Mouse (Mus musculus): ENCODE results near the gene Tbc1d17. TPM values are rescaled to one million over a fixed set of nuclear protein-coding genes. Genes with fewer than 3 reads are reported as not detected.

Tbc1d17 gene
- polyA plus RNA-seq, 1 experiment from 2014 or later = 71.3 TPM

GRCm38 (mm10) chr7:44856265-44856916 lies 7.5 kb upstream of the Tbc1d17 start:
- Histone ChIP-seq H3K36me3 (peaks cover 15% of the 10 kb centered on the region), H3K4me2 (replicated peaks) (peak overlapping the region; percentile 82), H3K27ac (peak overlapping the region; percentile 91), H3K27me3 (replicated peaks) (no peaks in the 10 kb centered on the region), H3K9me3 (no peaks in the 10 kb centered on the region), H3K4me1 (replicated peaks) (peaks cover 64% of the 10 kb centered on the region), H3K4me3 (replicated peaks) (peak overlapping the region; percentile 61), H3K9ac (peak overlapping the region; percentile 71; the same call in 1 of the 2 replicates)
- 62% methylated on average over 9 of the region's 9 CpGs for WGBS
- no peak for ATAC-seq

- Histone ChIP-seq H3K36me3 (peaks cover 13% of the 10 kb centered on the region), H3K27me3 (replicated peaks) (no peaks in the 10 kb centered on the region), H3K27ac (peak overlapping the region; percentile 98), H3K4me3 (replicated peaks) (peak overlapping the region; percentile 49), H3K9ac (peak overlapping the region; percentile 71), H3K4me2 (replicated peaks) (peak overlapping the region; percentile 88), H3K9me3 (no peaks in the 10 kb centered on the region), H3K4me1 (replicated peaks) (peaks cover 62% of the 10 kb centered on the region)
- 37% methylated on average over 10 of the region's 10 CpGs for WGBS
- ATAC-seq = peak; percentile 9
Observed at GRCm38 (mm10) chr7:44855036-44855435, 6.2 kb upstream of the Tbc1d17 start.

DNA sequence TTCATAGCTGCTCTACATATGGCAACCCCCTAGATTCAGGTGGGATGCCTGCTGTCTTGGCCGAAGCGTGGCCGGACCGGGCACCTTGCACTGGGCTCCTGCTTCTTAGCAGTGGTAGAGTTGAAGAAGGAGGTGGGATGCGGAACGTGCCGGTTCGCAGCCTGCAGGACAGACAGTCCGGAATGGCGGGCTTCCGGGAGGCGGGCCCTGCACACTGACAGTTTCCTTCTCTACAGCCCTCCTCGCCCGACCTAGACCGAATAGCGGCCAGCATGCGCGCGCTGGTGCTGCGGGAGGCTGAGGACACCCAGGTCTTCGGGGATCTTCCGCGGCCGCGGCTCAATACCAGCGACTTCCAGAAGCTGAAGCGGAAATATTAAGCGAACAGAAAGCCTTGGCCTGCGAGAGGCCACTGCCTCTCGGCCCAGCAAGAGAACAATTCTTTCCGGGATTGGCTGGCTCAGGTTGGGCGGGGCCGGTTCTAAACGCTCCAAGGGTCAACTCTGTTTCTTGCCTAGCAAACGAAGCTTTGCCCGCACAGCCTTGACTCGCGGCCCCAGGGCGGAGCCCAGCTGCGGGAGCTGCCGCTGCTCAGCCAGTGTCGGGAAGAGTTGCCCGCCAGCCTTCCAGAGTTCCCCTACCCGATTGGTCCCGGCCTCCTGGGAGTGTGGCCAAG lies 5.6 kb upstream of the Tbc1d17 start:
- ATAC-seq = peak; percentile 80
- Histone ChIP-seq H3K4me1 (replicated peaks) (peaks cover 62% of the 10 kb centered on the region), H3K9ac (peak overlapping the region; percentile 71), H3K36me3 (peaks cover 13% of the 10 kb centered on the region), H3K4me3 (replicated peaks) (peak overlapping the region; percentile 49), H3K27me3 (replicated peaks) (no peaks in the 10 kb centered on the region), H3K27ac (peak overlapping the region; percentile 98), H3K9me3 (no peaks in the 10 kb centered on the region), H3K4me2 (replicated peaks) (peak overlapping the region; percentile 88)
- WGBS = 1% methylated on average over 45 of the region's 45 CpGs

DNA sequence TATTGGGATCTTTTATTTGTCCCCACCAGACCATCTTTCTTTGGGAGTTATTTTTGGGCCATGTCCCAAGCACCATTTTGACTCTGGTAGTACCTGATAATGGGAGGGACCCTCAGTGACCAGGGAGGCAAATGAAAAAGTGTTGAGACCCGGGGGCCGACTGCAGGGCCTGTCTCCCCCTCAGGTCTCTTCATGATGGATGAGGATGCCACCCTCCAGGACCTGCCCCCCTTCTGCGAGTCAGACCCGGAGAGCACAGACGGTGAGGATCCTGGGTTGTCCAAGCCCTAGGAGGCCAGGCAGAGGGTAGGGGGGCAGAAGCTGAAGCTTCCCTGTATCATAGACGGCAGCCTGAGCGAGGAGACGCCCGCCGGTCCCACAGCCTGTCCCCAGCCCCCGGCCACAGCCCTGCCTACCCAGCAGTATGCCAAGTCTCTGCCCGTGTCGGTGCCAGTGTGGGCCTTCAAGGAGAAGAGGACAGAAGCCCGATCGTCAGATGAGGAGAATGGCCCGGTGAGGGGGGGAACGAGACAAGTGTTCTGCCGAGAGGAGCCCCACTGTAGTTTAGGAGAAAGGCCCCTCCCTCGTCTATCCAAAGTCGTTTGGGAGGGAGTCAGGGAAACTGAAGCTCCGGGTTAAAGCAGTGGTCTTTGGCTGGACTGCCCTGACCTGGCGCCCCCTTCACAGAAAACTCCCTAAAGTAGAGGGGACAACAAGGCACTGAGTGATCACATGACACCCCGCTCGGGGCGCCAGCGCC lies 4.9 kb upstream of the Tbc1d17 start:
- WGBS = 30% methylated on average over 26 of the region's 26 CpGs
- no peak for ATAC-seq
- Histone ChIP-seq H3K4me1 (replicated peaks) (peaks cover 62% of the 10 kb centered on the region), H3K27me3 (replicated peaks) (no peaks in the 10 kb centered on the region), H3K4me3 (replicated peaks) (peak overlapping the region; percentile 49), H3K4me2 (replicated peaks) (peak overlapping the region; percentile 88), H3K27ac (peak overlapping the region; percentile 98), H3K9ac (peak overlapping the region; percentile 71), H3K36me3 (peaks cover 13% of the 10 kb centered on the region), H3K9me3 (no peaks in the 10 kb centered on the region)

- Histone ChIP-seq H3K4me3 (replicated peaks) (no peak overlapping the region), H3K27me3 (replicated peaks) (no peaks in the 10 kb centered on the region), H3K36me3 (peaks cover 13% of the 10 kb centered on the region), H3K4me2 (replicated peaks) (peak overlapping the region; percentile 88), H3K27ac (no peak overlapping the region), H3K9me3 (no peaks in the 10 kb centered on the region), H3K4me1 (replicated peaks) (peaks cover 57% of the 10 kb centered on the region), H3K9ac (peak overlapping the region; percentile 71; the same call in 1 of the 2 replicates)
- ATAC-seq = no peak
- 91% methylated on average over 2 of the region's 2 CpGs for WGBS
Observed at GRCm38 (mm10) chr7:44853065-44853464, 4.2 kb upstream of the Tbc1d17 start.

DNA sequence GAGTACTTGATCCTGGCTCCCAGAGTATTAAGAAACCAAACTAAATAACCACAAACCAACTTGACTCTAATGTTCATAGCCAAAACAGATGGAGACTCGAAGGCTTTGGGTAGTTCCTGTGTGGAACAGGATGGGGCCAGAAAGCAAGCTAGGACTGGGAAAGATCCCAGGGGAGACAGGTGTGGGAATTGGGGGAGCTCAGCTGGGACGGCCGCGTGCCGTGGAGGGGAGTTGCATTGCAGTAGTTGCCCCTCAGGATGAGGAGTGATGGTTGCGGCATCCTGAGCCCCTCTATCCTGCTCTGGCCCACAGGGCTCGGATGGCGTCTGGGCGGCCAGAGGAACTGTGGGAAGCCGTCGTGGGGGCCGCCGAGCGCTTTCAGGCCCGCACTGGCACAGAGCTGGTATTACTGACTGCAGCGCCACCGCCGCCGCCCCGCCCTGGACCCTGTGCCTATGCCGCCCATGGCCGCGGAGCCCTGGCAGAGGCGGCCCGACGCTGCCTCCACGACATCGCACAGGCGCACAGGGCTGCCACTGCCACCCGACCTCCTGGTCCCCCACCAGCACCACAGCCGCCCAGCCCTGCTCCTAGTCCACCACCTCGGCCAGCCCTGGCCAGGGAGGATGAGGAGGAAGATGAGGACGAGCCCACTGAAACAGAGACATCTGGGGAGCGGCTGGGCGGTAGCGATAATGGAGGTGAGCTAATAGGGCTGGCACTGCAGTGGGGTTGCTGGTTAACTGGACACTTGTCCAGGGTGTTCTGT lies 3.6 kb upstream of the Tbc1d17 start:
- Histone ChIP-seq H3K4me2 (replicated peaks) (0 out of 2 replicates have a peak overlapping the region, but pooled peaks have one; percentile 88), H3K4me1 (replicated peaks) (peaks cover 57% of the 10 kb centered on the region), H3K27me3 (replicated peaks) (no peaks in the 10 kb centered on the region), H3K9ac (no peak overlapping the region), H3K36me3 (peaks cover 13% of the 10 kb centered on the region), H3K4me3 (replicated peaks) (no peak overlapping the region), H3K9me3 (no peaks in the 10 kb centered on the region), H3K27ac (no peak overlapping the region)
- no peak for ATAC-seq
- WGBS = 89% methylated on average over 36 of the region's 36 CpGs

- ATAC-seq = no peak
- peaks cover 13% of the 10 kb centered on the region for H3K36me3 ChIP-seq
- 90% methylated on average over 12 of the region's 12 CpGs for WGBS
- peaks cover 56% of the 10 kb centered on the region for H3K4me1 ChIP-seq (replicated peaks)
- H3K9me3 ChIP-seq = no peaks in the 10 kb centered on the region
- H3K9ac ChIP-seq = 0 out of 2 replicates have a peak overlapping the region, but pooled peaks have one; percentile 76
- no peak overlapping the region; the same call in 1 of the 2 replicates for H3K4me3 ChIP-seq (replicated peaks)
- no peak overlapping the region for H3K27ac ChIP-seq
- H3K4me2 ChIP-seq (replicated peaks) = 0 out of 2 replicates have a peak overlapping the region, but pooled peaks have one; percentile 85
- no peaks in the 10 kb centered on the region for H3K27me3 ChIP-seq (replicated peaks)
Observed at GRCm38 (mm10) chr7:44851625-44852234, 2.9 kb upstream of the Tbc1d17 start.

DNA sequence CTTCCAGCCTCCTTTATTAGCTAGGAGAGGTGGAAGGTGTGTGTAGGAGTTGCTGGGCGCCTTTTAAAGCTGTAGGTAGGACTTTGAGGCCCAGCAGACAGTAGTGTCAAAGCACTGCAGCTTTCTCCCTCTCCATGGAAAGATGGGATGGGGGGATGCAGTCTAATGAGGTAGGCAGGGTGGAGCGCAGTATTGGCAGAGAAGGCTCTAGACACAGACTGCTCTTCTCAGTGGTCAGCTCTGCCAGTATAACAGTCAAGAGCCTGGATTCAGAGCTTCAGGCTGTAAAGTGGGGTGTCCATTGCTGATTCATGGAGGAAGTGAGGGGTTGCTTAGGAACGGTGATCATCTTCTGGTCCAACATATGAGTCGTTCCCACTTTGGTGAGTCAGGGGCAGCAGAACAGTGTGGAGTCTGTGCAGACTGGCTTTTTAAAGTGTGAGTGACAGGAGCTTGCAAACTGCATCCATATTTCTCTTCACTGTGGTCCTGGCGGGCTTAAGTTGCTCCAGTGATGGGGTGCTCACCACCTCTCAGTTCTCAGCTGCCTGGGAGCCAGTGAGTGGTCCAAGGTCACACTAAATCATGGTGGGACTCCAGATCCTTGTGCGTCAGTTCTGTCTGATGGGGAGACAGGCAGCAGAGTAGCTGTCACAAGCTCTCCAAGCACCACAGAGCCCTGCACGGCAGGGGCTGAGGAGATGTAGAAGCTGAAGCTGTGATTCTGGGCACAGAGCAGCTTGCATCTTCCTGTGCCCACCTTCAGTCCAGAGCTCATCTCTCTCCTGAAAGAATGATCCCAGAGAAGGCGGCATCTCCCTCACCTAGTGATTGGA lies 2.1 kb upstream of the Tbc1d17 start:
- Histone ChIP-seq H3K4me3 (replicated peaks) (peak overlapping the region; percentile 71), H3K9me3 (no peaks in the 10 kb centered on the region), H3K4me1 (replicated peaks) (peaks cover 51% of the 10 kb centered on the region), H3K27me3 (replicated peaks) (no peaks in the 10 kb centered on the region), H3K36me3 (peaks cover 18% of the 10 kb centered on the region), H3K9ac (peak overlapping the region; percentile 76), H3K27ac (peak overlapping the region; percentile 98), H3K4me2 (replicated peaks) (peak overlapping the region; percentile 85)
- 71% methylated on average over 8 of the region's 8 CpGs for WGBS
- no peak for ATAC-seq

DNA sequence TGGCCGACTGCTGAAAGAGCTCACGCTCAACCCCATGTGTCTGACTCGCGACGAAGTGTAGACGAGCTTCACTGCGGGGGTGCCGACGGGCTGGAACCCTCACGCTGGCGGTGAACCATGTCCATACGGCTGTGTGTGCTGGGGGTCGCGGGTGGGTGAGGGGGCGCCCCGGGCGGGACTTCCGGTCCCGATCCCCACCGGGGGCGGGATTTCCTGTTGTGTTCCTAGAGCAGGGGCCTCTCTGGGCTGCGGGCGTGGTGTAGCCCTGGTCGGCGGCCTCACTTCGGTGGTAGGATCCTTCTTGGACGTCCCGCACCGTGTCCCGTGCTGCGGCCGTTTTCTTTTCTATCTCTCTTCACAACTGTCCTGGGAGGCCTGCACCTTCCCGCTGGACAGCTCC lies 1.3 kb upstream of the Tbc1d17 start:
- Histone ChIP-seq H3K4me1 (replicated peaks) (peaks cover 47% of the 10 kb centered on the region), H3K36me3 (peaks cover 26% of the 10 kb centered on the region), H3K4me3 (replicated peaks) (peak overlapping the region; percentile 71), H3K9ac (peak overlapping the region; percentile 76), H3K9me3 (no peaks in the 10 kb centered on the region), H3K27ac (peak overlapping the region; percentile 98), H3K4me2 (replicated peaks) (peak overlapping the region; percentile 85), H3K27me3 (replicated peaks) (no peaks in the 10 kb centered on the region)
- under 1% methylated on average over 33 of the region's 33 CpGs for WGBS
- peak; percentile 52 for ATAC-seq

DNA sequence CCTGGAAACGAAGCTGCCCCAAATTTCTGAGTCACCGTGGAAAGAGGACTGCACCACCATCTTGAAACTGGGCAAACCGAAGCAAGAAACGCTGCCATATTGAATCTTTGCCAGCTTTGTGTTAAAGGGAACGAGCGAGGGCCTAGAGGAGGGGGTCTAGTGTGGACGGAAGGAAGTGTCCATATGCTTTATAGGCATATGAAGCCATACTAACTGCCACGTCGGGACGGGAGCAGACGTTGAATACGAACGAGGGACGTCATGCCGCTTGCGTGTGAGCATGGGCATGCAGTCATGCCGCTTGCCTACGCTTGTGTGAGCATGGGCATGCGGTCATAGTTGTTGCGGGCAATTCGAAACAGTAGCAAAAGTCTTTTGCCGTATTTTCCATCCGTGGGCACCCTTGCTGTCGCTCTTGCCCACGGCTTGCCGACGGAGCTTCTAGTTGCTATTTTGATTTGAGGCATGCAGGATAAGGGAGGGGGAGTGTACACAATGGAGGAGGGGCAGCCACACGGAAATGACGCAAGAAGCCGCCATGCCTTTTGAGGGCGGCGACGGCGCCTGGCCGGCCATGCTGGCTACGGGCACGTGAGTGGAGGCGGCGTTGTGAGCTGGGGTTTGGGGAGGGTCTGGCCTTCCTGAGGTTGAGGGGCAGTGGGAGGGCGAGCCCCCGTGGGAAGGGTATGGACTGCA lies 685 bp upstream of the Tbc1d17 start:
- WGBS = under 1% methylated on average over 40 of the region's 41 CpGs
- H3K4me2 ChIP-seq (replicated peaks) = peak overlapping the region; percentile 85

More for the DNA sequence above, 685 bp upstream of the Tbc1d17 start:
- ATAC-seq = peak; percentile 72
- Histone ChIP-seq H3K27ac (peak overlapping the region; percentile 98), H3K4me1 (replicated peaks) (peaks cover 41% of the 10 kb centered on the region), H3K36me3 (peaks cover 32% of the 10 kb centered on the region), H3K9me3 (no peaks in the 10 kb centered on the region), H3K9ac (peak overlapping the region; percentile 76), H3K27me3 (replicated peaks) (no peaks in the 10 kb centered on the region), H3K4me3 (replicated peaks) (peak overlapping the region; percentile 71)

All from intestine, embryonic 15.5 days (tissue).